Mouse (Mus musculus) kidney, embryonic 14.5 days (tissue): ENCODE data around the gene Rusc2. TPM values are rescaled to one million over a fixed set of nuclear protein-coding genes. Genes with fewer than 3 reads are reported as not detected.
A peak's percentile ranks its signal among the peaks of the same experiment; 100 is the strongest.

ENCODE experiments used
- ATAC-seq: fragments of 200-750 bp; cut with Nextera tagmentation; 2 replicates; pipeline ENCODE4 v1.8.0; 2017; ENCODE audit warnings: moderate number of reproducible peaks, mild to moderate bottlenecking, moderate TSS enrichment, moderate library complexity; ENCODE audit not compliant: low FRiP score, low TSS enrichment
- H3K27ac ChIP-seq: fragments of 300-500 bp; sonication (generic); 2 replicates; pipeline ENCODE4 v1.5.1; 2014; ENCODE audit warnings: low read depth, mild to moderate bottlenecking, low read length, moderate library complexity, mixed read lengths
- H3K27me3 ChIP-seq: fragments of 300-500 bp; sonication (generic); 2 replicates; pipeline ENCODE4 v1.6.1; 2014; ENCODE audit warnings: mild to moderate bottlenecking, low read length; ENCODE audit not compliant: control insufficient read depth, insufficient read depth
- H3K36me3 ChIP-seq: fragments of 300-500 bp; sonication (generic); 2 replicates; pipeline ENCODE4 v1.6.1; 2014; ENCODE audit warnings: low read length, mixed read lengths; ENCODE audit not compliant: control insufficient read depth, insufficient read depth
- H3K4me1 ChIP-seq: fragments of 300-500 bp; sonication (generic); 2 replicates; pipeline ENCODE4 v1.6.1; 2014; ENCODE audit warnings: low read length, mixed read lengths; ENCODE audit not compliant: control insufficient read depth, insufficient read depth
- H3K4me2 ChIP-seq: fragments of 300-500 bp; sonication (generic); replicated peaks from 2 replicates; pipeline ENCODE4 v1.6.1; 2014; ENCODE audit warnings: low read depth, mild to moderate bottlenecking, low read length
- H3K4me3 ChIP-seq: fragments of 300-500 bp; sonication (generic); 2 replicates; pipeline ENCODE4 v1.5.1; 2014; ENCODE audit warnings: mild to moderate bottlenecking, low read length
- H3K9ac ChIP-seq: fragments of 300-500 bp; sonication (generic); 2 replicates; pipeline ENCODE4 v1.6.1; 2014; ENCODE audit warnings: low read depth, mild to moderate bottlenecking, low read length, moderate library complexity
- H3K9me3 ChIP-seq: fragments of 300-500 bp; sonication (generic); 2 replicates; pipeline ENCODE4 v1.6.1; 2016; ENCODE audit warnings: low read length; ENCODE audit not compliant: control insufficient read depth
- WGBS: fragments of 180-500 bp; shearing (Covaris S2); extraction: QIAGEN DNeasy Blood & Tissue Kit; methylation state at CpG from one replicate; pipeline ENCODE4 v1.1.7; 2014; 5-methylcytosine and 5-hydroxymethylcytosine counted together
- polyA plus RNA-seq: library from polyadenylated mRNA; unstranded; fragments of >200 nt; fragmentation: Nextera tagmentation; extraction: Ambion mirVana; gene quantifications from 2 replicates; pipeline ENCODE4 v1.2.1, GENCODE M21; 2014

The Rusc2 gene
- polyA plus RNA-seq, 1 experiment from 2014 or later = 8.9 TPM

GRCm38 (mm10) chr4:43382155-43383020 is 609 bp downstream of the Rusc2 start:
- 10% methylated on average over 17 of the region's 33 CpGs for WGBS
- 0 out of 2 replicates have a peak, but pooled peaks cover 4% of the 10 kb centered on the region for H3K4me1 ChIP-seq
- no peak overlapping the region for H3K27ac ChIP-seq
- H3K9ac ChIP-seq = peak overlapping the region; percentile 74
- peak overlapping the region; percentile 91 for H3K4me2 ChIP-seq
- H3K9me3 ChIP-seq = no peaks in the 10 kb centered on the region
- H3K27me3 ChIP-seq = no peaks in the 10 kb centered on the region
- no peaks in the 10 kb centered on the region for H3K36me3 ChIP-seq
- ATAC-seq = peak; percentile 83
- peak overlapping the region; percentile 68 for H3K4me3 ChIP-seq

- Histone ChIP-seq H3K27ac (no peak overlapping the region), H3K36me3 (no peaks in the 10 kb centered on the region), H3K27me3 (no peaks in the 10 kb centered on the region), H3K4me2 (peak overlapping the region; percentile 91), H3K9me3 (no peaks in the 10 kb centered on the region), H3K9ac (no peak overlapping the region), H3K4me1 (0 out of 2 replicates have a peak, but pooled peaks cover 4% of the 10 kb centered on the region), H3K4me3 (no peak overlapping the region)
- 62% methylated on average over 11 of the region's 11 CpGs for WGBS
- ATAC-seq = no peak
Observed at GRCm38 (mm10) chr4:43383246-43384082, 1.7 kb downstream of the Rusc2 start.

- H3K9ac ChIP-seq = no peak overlapping the region
Observed at GRCm38 (mm10) chr4:43384083-43384460, 2.3 kb downstream of the Rusc2 start.

GRCm38 (mm10) chr4:43384541-43384940 is 2.8 kb downstream of the Rusc2 start:
- H3K9ac ChIP-seq = no peak overlapping the region
- no peaks in the 10 kb centered on the region for H3K27me3 ChIP-seq
- H3K9me3 ChIP-seq = no peaks in the 10 kb centered on the region
- H3K4me3 ChIP-seq = no peak overlapping the region
- no peak for ATAC-seq
- H3K36me3 ChIP-seq = no peaks in the 10 kb centered on the region
- WGBS = 93% methylated on average over 3 of the region's 3 CpGs
- no peak overlapping the region for H3K27ac ChIP-seq
- H3K4me1 ChIP-seq = 0 out of 2 replicates have a peak, but pooled peaks cover 4% of the 10 kb centered on the region
- H3K4me2 ChIP-seq = no peak overlapping the region

More at GRCm38 (mm10) chr4:43384083-43384460, 2.3 kb downstream of the Rusc2 start:
- no peaks in the 10 kb centered on the region for H3K9me3 ChIP-seq
- H3K4me1 ChIP-seq = 0 out of 2 replicates have a peak, but pooled peaks cover 4% of the 10 kb centered on the region
- no peaks in the 10 kb centered on the region for H3K36me3 ChIP-seq
- 87% methylated on average over 5 of the region's 5 CpGs for WGBS
- ATAC-seq = no peak
- H3K4me2 ChIP-seq = no peak overlapping the region
- H3K27me3 ChIP-seq = no peaks in the 10 kb centered on the region
- no peak overlapping the region for H3K4me3 ChIP-seq
- no peak overlapping the region for H3K27ac ChIP-seq

- Histone ChIP-seq H3K4me2 (no peak overlapping the region), H3K27ac (no peak overlapping the region), H3K9ac (no peak overlapping the region), H3K27me3 (no peaks in the 10 kb centered on the region), H3K4me3 (no peak overlapping the region), H3K9me3 (no peaks in the 10 kb centered on the region), H3K4me1 (0 out of 2 replicates have a peak, but pooled peaks cover 4% of the 10 kb centered on the region), H3K36me3 (no peaks in the 10 kb centered on the region)
- ATAC-seq = no peak
Observed at GRCm38 (mm10) chr4:43386932-43387331, 5.2 kb downstream of the Rusc2 start.

- 89% methylated on average over 2 of the region's 2 CpGs for WGBS
- H3K9ac ChIP-seq = no peak overlapping the region
- H3K27ac ChIP-seq = no peak overlapping the region
- no peak overlapping the region for H3K4me2 ChIP-seq
- H3K4me1 ChIP-seq = peaks cover 7% of the 10 kb centered on the region
- H3K9me3 ChIP-seq = no peaks in the 10 kb centered on the region
- ATAC-seq = no peak
- H3K27me3 ChIP-seq = no peaks in the 10 kb centered on the region
- H3K36me3 ChIP-seq = no peaks in the 10 kb centered on the region
- H3K4me3 ChIP-seq = no peak overlapping the region
Observed at GRCm38 (mm10) chr4:43389390-43389789, 7.6 kb downstream of the Rusc2 start.

- Histone ChIP-seq H3K27ac (no peak overlapping the region), H3K27me3 (no peaks in the 10 kb centered on the region), H3K9ac (no peak overlapping the region), H3K9me3 (no peaks in the 10 kb centered on the region), H3K4me2 (no peak overlapping the region), H3K36me3 (no peaks in the 10 kb centered on the region), H3K4me1 (peaks cover 12% of the 10 kb centered on the region), H3K4me3 (no peak overlapping the region)
- ATAC-seq = no peak
- WGBS = 74% methylated on average over 9 of the region's 9 CpGs
Observed at GRCm38 (mm10) chr4:43389845-43390440, 8.2 kb downstream of the Rusc2 start.

GRCm38 (mm10) chr4:43391521-43392050 is 9.8 kb downstream of the Rusc2 start:
- no peak overlapping the region for H3K9ac ChIP-seq
- no peaks in the 10 kb centered on the region for H3K27me3 ChIP-seq
- peaks cover 13% of the 10 kb centered on the region for H3K4me1 ChIP-seq
- H3K36me3 ChIP-seq = no peaks in the 10 kb centered on the region
- no peaks in the 10 kb centered on the region for H3K9me3 ChIP-seq
- ATAC-seq = no peak
- no peak overlapping the region for H3K4me3 ChIP-seq
- H3K27ac ChIP-seq = no peak overlapping the region
- H3K4me2 ChIP-seq = no peak overlapping the region
- 80% methylated on average over 3 of the region's 3 CpGs for WGBS
